Mouse (Mus musculus): ENCODE results near the gene Fam129a. TPM values are rescaled to one million over a fixed set of nuclear protein-coding genes. Genes with fewer than 3 reads are reported as not detected.

The Fam129a gene
- polyA plus RNA-seq, 1 experiment from 2014 or later = 16.3 TPM

DNA sequence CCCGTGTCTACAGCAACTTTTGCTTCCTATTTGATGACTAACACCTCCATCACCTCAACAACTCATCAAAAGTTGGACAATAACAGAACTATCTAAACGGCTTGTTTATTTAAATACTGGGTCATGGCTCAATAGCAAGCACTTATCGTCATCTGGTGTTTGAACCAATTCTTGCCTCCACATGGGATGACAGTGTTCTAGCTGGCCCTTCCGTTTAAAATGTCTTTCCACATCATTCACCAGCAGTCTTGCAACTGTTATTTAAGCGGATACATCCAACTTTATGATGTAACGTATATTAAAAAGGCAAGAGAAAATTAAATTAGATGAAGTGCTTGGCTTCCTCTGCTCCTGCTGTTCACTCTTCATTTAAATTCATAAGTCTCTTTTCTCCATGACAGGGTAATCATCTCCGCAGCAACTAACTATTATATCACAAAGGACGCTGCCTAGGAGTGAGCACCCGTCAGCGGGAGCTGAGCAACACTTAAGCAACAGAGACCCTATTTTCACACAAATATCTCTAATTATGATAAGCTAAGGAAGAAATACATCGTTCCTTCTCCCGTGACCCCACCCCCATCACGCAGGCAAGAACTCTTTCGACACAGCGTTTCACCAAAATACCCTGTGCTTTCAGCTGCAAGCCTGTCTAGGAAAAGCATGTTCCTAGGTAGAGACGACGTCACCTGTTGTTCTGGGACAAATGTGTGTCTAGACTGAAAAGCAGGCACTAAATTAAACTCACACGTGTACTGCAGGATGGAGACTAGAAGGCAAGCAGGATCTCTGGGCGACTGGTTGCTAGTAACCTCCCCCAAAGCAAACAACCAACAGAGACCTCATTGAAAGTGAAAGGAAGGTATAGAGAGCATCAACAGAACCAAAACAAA lies 20.2 kb upstream of the Fam129a start:
- ATAC-seq (ENCODE audit: low read depth) (no peak), DNase-seq (ENCODE audit: low spot score) (no peak)
- Histone ChIP-seq H3K4me2 (ENCODE audit: low read depth, low read length) (no peak overlapping the region), H3K4me1 (ENCODE audit: control insufficient read depth, insufficient read depth, low read length) (no peaks in the 10 kb centered on the region), H3K36me3 (ENCODE audit: control insufficient read depth, insufficient read depth, low read length) (no peaks in the 10 kb centered on the region), H3K27ac (replicated peaks; ENCODE audit: low read depth, low read length) (no peak overlapping the region), H3K27me3 (replicated peaks; ENCODE audit: control insufficient read depth, insufficient read depth, low read length) (no peaks in the 10 kb centered on the region), H3K9me3 (ENCODE audit: control insufficient read depth, low read length) (no peaks in the 10 kb centered on the region), H3K9ac (ENCODE audit: low read depth, low read length) (no peak overlapping the region), H3K4me3 (ENCODE audit: low read depth, low read length) (no peak overlapping the region)
- WGBS = 52% methylated on average over 19 of the region's 19 CpGs

DNA sequence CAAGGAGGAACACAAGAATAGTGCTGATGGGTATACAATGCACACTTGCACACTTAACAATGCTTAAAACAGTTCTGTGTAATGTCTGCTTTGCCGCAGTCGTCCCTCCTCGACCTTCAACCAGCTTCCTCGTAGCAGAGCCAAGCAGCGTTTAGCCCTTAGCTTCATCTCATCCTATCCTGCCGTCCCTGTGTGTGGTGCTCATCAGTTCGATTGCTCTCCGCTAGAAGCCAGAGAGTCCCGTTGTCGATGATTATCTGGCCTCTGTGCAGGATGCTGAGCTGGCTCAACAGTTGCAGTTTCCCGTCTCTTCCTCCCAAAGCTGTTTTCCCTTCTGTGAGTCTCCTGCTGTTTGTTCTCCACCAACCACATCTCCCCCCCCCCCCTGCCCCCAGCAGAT lies 10.4 kb upstream of the Fam129a start:
- Histone ChIP-seq H3K36me3 (ENCODE audit: control insufficient read depth, insufficient read depth, low read length) (no peaks in the 10 kb centered on the region), H3K27me3 (replicated peaks; ENCODE audit: control insufficient read depth, insufficient read depth, low read length) (no peaks in the 10 kb centered on the region), H3K9me3 (ENCODE audit: control insufficient read depth, low read length) (no peaks in the 10 kb centered on the region), H3K4me2 (ENCODE audit: low read depth, low read length) (no peak overlapping the region), H3K4me3 (ENCODE audit: low read depth, low read length) (no peak overlapping the region), H3K27ac (replicated peaks; ENCODE audit: low read depth, low read length) (no peak overlapping the region), H3K4me1 (ENCODE audit: control insufficient read depth, insufficient read depth, low read length) (no peaks in the 10 kb centered on the region; the same call in 1 of the 2 replicates), H3K9ac (ENCODE audit: low read depth, low read length) (no peak overlapping the region)
- 57% methylated on average over 11 of the region's 11 CpGs for WGBS
- ATAC-seq (ENCODE audit: low read depth) (no peak), DNase-seq (ENCODE audit: low spot score) (no peak)

DNA sequence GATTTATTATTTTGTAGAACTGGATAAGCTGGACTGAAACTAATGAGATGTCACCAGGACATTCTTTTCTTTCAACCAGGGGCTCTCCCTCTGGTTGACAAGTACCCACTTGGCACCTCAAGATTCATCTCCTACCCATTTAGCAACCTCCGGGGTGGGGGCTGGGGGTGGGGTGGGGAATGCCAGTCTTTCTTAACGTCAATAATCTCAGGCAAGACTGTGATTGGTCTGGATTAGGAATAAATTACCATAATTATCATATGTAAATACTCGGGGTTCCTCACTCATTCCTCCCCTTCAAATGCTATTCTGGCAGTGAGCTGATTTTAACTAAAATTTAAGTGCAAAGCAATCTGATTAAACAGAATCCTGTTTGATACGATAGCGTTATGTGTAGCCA lies 7.6 kb upstream of the Fam129a start:
- WGBS = 61% methylated on average over 5 of the region's 5 CpGs

DNA sequence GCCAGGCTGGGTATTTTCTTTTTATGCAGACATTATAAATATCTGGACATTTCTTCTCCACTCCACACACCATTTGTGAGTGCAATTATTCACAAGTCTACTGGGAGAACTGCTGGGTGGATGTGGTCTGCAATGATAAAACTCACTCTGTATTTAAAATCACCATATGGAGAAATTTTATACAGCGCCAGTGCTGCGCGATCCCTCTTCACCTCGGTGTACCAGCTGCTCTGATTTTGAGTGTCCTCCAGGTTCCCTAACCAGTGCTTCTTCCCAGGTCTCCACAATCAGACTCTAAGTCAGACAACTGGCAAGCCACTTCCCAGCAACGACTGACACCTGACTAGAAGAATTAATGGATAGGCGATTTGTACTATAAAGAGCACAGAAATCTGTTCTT lies 7.1 kb upstream of the Fam129a start:
- Histone ChIP-seq H3K4me3 (ENCODE audit: low read depth, low read length) (no peak overlapping the region), H3K9me3 (ENCODE audit: control insufficient read depth, low read length) (no peaks in the 10 kb centered on the region), H3K4me1 (ENCODE audit: control insufficient read depth, insufficient read depth, low read length) (no peaks in the 10 kb centered on the region; the same call in 1 of the 2 replicates), H3K36me3 (ENCODE audit: control insufficient read depth, insufficient read depth, low read length) (no peaks in the 10 kb centered on the region), H3K9ac (ENCODE audit: low read depth, low read length) (no peak overlapping the region), H3K27ac (replicated peaks; ENCODE audit: low read depth, low read length) (no peak overlapping the region), H3K27me3 (replicated peaks; ENCODE audit: control insufficient read depth, insufficient read depth, low read length) (no peaks in the 10 kb centered on the region; the same call in 1 of the 2 replicates), H3K4me2 (ENCODE audit: low read depth, low read length) (no peak overlapping the region)
- DNase-seq (ENCODE audit: low spot score) (no peak), ATAC-seq (ENCODE audit: low read depth) (no peak)
- 51% methylated on average over 6 of the region's 6 CpGs for WGBS

More for the DNA sequence above, 7.6 kb upstream of the Fam129a start:
- H3K27me3 ChIP-seq (replicated peaks; ENCODE audit: control insufficient read depth, insufficient read depth, low read length) = no peaks in the 10 kb centered on the region
- no peaks in the 10 kb centered on the region; the same call in 1 of the 2 replicates for H3K4me1 ChIP-seq (ENCODE audit: control insufficient read depth, insufficient read depth, low read length)
- H3K9ac ChIP-seq (ENCODE audit: low read depth, low read length) = no peak overlapping the region
- ATAC-seq (ENCODE audit: low read depth) (no peak), DNase-seq (ENCODE audit: low spot score) (no peak)
- no peaks in the 10 kb centered on the region for H3K9me3 ChIP-seq (ENCODE audit: control insufficient read depth, low read length)
- no peak overlapping the region for H3K4me2 ChIP-seq (ENCODE audit: low read depth, low read length)
- H3K27ac ChIP-seq (replicated peaks; ENCODE audit: low read depth, low read length) = no peak overlapping the region
- H3K4me3 ChIP-seq (ENCODE audit: low read depth, low read length) = no peak overlapping the region
- H3K36me3 ChIP-seq (ENCODE audit: control insufficient read depth, insufficient read depth, low read length) = no peaks in the 10 kb centered on the region

DNA sequence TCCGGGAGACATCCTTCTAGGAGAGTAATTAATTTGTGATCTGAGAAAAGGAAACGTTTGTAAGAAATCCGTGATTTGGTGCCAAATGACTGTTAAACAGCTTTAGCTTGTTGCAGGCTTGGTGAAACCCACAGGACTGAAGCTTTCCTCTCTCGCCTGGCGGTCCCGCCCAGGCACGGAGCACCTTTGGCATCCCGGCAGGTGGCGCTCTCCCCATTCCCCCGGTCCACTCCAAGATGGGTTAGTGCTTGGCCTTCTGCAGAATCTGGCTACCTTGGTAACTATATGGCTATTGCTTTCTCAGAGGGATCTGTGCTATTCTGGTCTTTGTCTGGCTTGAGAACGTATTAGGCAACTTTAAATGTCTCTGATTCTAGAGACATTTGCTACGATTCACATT lies 6.6 kb upstream of the Fam129a start:
- Histone ChIP-seq H3K4me2 (ENCODE audit: low read depth, low read length) (no peak overlapping the region), H3K4me3 (ENCODE audit: low read depth, low read length) (no peak overlapping the region), H3K9me3 (ENCODE audit: control insufficient read depth, low read length) (no peaks in the 10 kb centered on the region), H3K36me3 (ENCODE audit: control insufficient read depth, insufficient read depth, low read length) (no peaks in the 10 kb centered on the region), H3K27ac (replicated peaks; ENCODE audit: low read depth, low read length) (no peak overlapping the region), H3K27me3 (replicated peaks; ENCODE audit: control insufficient read depth, insufficient read depth, low read length) (no peaks in the 10 kb centered on the region; the same call in 1 of the 2 replicates), H3K4me1 (ENCODE audit: control insufficient read depth, insufficient read depth, low read length) (no peaks in the 10 kb centered on the region; the same call in 1 of the 2 replicates), H3K9ac (ENCODE audit: low read depth, low read length) (no peak overlapping the region)
- WGBS = 16% methylated on average over 12 of the region's 12 CpGs
- DNase-seq (ENCODE audit: low spot score) = peak; percentile 76
- ATAC-seq (ENCODE audit: low read depth) = peak; percentile 88

DNA sequence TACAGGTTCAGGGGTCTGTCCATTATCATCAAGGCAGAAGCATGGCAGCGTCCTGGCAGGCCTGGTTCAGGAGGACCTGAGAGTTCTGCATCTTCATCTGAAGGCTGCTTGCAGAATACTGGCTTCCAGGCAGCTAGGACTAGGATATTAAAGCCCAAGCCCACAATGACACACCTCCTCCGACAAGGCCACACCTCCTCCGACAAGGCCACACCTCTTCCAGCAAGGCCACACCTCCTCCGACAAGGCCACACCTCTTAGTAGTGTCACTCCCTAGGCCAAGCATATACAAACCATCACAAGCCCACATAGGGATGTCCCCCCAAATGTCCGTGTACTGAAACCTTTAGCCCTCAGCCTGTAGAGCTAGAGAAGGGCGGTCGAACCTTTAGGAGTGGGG lies 2.3 kb upstream of the Fam129a start:
- no peak for DNase-seq (ENCODE audit: low spot score)
- ATAC-seq (ENCODE audit: low read depth) = no peak
- Histone ChIP-seq H3K9me3 (ENCODE audit: control insufficient read depth, low read length) (no peaks in the 10 kb centered on the region), H3K4me2 (ENCODE audit: low read depth, low read length) (no peak overlapping the region), H3K27me3 (replicated peaks; ENCODE audit: control insufficient read depth, insufficient read depth, low read length) (peaks cover 10% of the 10 kb centered on the region; the same call in 1 of the 2 replicates), H3K4me1 (ENCODE audit: control insufficient read depth, insufficient read depth, low read length) (peaks cover 3% of the 10 kb centered on the region; the same call in 1 of the 2 replicates), H3K36me3 (ENCODE audit: control insufficient read depth, insufficient read depth, low read length) (no peaks in the 10 kb centered on the region), H3K4me3 (ENCODE audit: low read depth, low read length) (no peak overlapping the region), H3K27ac (replicated peaks; ENCODE audit: low read depth, low read length) (no peak overlapping the region), H3K9ac (ENCODE audit: low read depth, low read length) (no peak overlapping the region)
- 75% methylated on average over 7 of the region's 7 CpGs for WGBS

DNA sequence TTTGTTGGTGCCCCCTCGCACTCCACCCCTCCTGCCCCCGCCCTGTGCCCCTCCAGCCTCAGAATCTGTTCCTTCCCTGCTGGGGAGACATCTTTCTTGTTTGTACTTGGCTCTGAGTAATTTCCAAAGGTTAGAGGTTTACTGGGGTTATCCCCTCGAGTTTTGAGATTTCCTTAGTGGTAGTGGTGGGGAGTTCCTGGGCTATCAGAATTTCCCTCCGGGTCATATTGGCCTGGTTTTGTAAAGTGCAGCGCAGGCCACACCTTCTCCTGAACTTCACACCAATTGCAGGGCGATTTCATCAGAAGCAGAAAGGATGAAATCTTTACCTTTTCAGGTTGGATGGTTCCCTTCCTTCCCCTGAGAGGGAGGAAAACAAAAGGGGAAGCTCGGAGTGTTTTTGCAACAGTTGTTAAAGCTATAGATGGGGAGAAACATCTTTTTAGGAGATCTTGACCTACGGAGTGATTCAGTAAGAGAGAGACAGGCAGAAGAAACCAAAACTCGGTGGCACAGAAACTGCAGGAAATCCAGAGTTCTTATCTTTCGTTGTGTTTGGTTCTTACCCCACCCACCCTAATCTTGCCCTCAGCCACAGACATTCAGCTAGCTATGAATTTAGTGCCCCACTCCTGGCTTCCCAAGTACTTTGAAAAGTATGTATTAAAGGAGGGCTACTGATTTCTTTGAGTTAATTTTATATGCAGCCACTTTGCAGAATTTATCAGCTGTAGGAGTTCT lies 1.0 kb downstream of the Fam129a start:
- Histone ChIP-seq H3K27me3 (replicated peaks; ENCODE audit: control insufficient read depth, insufficient read depth, low read length) (peaks cover 10% of the 10 kb centered on the region; the same call in 1 of the 2 replicates), H3K4me2 (ENCODE audit: low read depth, low read length) (peak overlapping the region; percentile 94), H3K4me3 (ENCODE audit: low read depth, low read length) (peak overlapping the region; percentile 58), H3K27ac (replicated peaks; ENCODE audit: low read depth, low read length) (no peak overlapping the region), H3K9me3 (ENCODE audit: control insufficient read depth, low read length) (no peaks in the 10 kb centered on the region), H3K9ac (ENCODE audit: low read depth, low read length) (peak overlapping the region; percentile 69), H3K36me3 (ENCODE audit: control insufficient read depth, insufficient read depth, low read length) (no peaks in the 10 kb centered on the region), H3K4me1 (ENCODE audit: control insufficient read depth, insufficient read depth, low read length) (peaks cover 7% of the 10 kb centered on the region; the same call in 1 of the 2 replicates)
- ATAC-seq (ENCODE audit: low read depth) (no peak), DNase-seq (ENCODE audit: low spot score) (no peak)
- WGBS = 23% methylated on average over 10 of the region's 10 CpGs

DNA sequence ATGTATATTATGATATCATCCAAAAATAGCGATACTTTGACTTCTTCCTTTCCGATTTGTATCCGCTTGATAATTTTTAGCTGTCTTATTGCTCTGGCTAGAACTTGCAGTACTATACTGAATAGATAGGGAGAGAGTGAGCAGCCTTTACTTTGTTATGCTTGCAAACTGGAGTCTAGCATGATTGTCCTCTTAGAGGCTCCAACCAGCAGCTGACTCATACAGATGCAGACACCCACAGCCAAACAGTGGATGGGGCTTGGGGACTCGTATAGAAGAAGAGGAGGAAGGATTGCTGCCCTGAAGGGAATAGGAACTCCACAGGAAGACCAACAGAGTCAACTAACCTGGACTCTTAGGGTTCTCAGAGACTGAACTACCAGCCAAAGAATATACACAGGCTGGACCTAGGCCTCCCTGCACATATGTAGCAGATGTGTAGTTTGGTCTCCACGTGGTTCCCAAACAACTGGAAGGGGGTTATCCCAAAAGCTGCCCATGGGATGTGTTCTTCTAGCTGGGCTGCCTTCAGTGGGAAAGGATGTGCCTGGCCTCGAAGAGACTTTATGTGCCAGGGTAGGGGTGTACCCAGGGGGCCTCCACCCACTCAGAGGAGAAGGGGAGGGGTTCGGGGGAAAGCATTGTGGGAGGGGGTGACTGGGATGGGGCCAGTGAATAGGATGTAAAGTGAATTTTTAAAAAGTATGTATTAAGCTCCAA lies 1.8 kb downstream of the Fam129a start:
- Histone ChIP-seq H3K27me3 (replicated peaks; ENCODE audit: control insufficient read depth, insufficient read depth, low read length) (peaks cover 10% of the 10 kb centered on the region; the same call in 1 of the 2 replicates), H3K9ac (ENCODE audit: low read depth, low read length) (no peak overlapping the region), H3K36me3 (ENCODE audit: control insufficient read depth, insufficient read depth, low read length) (no peaks in the 10 kb centered on the region), H3K27ac (replicated peaks; ENCODE audit: low read depth, low read length) (no peak overlapping the region), H3K4me3 (ENCODE audit: low read depth, low read length) (peak overlapping the region; percentile 58; the same call in 1 of the 2 replicates), H3K9me3 (ENCODE audit: control insufficient read depth, low read length) (no peaks in the 10 kb centered on the region), H3K4me2 (ENCODE audit: low read depth, low read length) (peak overlapping the region; percentile 94), H3K4me1 (ENCODE audit: control insufficient read depth, insufficient read depth, low read length) (peaks cover 7% of the 10 kb centered on the region; the same call in 1 of the 2 replicates)
- DNase-seq (ENCODE audit: low spot score) = no peak
- WGBS = 77% methylated on average over 7 of the region's 7 CpGs
- no peak for ATAC-seq (ENCODE audit: low read depth)
